Mouse (Mus musculus) kidney, postnatal 10 days (tissue): ENCODE measurements around the gene Sele.
"Not testable (repeated sequence)": the region's sequence is repeated elsewhere in the genome, so short reads cannot be mapped to it uniquely, and the experiment has no call there.

ENCODE experiments used
- DNase-seq: peaks from one replicate; pipeline ENCODE4 v3.0.0; 2021; ENCODE audit warnings: mixed read lengths

Gene Sele

DNA sequence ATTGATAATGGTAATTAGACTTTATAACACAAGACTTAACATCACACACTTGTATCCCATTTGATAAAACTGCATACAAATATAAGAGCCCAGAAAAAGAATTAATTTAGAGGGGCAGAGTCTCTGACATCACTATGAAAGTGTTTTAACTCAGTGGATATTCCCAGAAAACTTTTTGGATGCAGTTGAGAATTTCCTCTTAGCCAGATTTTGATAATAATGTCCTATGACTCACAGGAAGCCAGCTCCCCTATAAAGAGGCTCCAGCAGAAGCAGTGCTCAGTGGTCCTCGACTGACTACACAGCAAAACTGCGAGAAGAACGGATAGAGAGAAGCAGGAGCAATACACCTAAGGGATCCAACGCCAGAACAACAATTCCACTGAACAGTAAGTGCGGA, at the start of gene Sele:
Gene Sele, plus strand, starts transcription at position 301 of the 400 bp plus-strand sequence.
- no peak for DNase-seq

DNA sequence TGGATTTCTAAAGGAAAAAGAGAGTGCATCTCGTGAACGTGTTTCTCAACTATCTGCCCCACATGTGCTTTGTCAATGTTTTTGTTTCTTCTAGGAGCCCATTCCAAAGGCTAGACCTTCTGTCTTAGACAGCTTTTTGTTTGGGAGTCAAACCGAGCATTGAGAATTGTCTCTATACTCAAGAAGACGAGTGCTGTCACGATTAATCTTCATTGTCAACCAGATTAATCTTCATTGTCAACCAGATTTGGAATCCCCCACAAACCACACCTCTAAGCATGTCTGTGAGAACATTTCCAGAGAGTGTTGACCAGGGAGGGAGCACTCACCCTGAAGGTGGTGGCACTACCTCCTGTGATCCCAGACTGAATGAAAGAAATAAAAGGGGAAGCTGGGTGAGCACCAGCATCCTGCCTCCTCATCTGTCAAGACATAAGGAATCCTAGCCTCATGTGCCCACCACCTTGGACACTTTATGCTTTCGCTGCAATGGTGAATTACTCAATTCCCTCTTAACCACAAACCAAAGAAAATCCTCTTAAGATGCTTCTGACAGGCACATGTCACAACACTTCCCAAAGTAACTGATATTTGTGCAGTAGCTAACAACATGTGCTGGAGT, 46.1 kb upstream of the Sele start:
- DNase-seq, result no peak

DNA sequence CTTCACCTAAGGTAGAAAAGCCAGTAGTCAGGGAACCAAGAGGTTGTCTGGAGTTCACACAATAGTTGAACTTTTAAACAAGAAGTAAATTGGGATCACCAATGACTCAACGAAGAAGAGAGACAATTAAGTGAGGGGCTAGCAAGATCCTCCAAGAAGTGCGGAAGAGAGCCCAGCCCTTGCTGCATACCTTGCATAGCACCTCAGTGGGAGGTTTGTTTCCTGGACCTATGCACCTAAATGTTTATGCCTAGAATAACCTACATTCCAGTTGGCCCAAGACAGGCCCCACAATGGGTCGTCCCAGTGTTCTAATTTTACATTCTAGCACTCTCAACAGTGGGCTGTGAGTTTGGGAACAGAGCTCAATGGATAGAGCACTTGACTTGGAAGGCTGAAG, 43.7 kb upstream of the Sele start:
- DNase-seq, result no peak

DNA sequence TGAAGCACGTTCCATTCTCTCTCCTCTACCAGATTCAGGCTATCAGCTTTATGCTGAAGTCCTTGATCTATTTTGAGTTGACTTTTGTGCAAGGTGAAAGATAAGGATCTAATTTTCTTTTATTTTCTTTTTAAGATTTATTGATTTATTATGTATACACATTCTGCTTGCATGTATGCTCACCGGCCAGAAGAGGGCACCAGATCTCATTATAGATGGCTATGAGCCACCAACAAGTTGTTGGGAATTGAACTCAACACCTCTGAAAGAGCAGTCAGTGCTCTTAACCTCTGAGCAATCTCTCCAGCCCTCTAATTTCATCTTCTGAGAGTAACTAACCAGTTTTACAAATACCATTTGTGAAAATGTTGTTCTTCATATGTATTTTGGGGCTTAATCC, 38.8 kb upstream of the Sele start:
- DNase-seq, result peak; percentile 51

DNA sequence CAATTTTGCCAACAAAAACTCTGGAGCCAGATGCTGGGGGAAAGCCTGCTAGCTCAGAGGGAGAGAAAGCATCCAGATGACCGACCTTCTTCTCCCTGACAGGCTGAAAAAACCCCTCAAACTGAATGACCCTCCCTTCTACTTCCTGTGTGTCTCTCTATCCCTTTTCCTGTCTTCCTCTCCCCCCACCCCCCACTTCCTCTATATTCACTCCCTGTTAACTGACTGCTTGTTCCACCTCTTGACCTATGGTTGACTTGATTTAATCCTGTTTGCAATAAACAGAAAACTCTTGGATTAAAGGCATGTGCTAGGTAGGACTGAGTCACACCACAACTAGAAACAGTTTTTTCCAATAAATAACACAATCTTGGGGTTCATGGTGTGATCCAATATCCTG, 33.4 kb upstream of the Sele start:
- DNase-seq, result no peak

DNA sequence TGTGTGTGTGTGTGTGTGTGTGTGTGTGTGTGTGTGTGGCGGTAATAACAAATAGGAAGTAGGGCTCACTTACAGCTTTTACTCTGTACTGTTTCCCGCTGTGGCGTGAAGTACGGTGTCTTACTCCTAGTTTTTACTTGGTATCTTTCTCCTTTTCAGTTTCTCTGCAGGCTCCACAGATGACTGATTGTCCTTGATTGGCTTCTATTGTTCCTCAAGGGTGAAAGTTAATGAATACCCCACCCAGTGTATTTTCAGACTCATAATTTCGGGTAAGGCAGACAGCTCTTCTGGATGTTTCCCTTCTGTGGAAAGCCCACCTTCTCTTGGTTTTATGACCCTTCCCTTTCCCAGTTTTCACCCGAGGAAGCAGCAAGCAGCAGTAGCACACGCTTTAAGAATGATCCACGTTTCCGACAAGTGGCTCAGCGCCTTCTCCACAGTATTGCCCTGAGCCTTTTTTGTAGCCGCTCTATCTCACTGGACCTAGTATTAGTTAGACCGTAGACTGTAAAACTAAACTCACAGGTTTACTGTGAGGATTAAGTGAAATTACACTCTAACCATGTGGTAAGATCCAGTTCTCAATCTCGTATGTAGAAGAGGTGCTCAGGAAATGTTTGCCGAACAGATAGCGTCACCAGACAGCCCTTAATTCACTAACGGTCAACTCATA, 29.7 kb upstream of the Sele start:
- DNase-seq, result no peak

DNA sequence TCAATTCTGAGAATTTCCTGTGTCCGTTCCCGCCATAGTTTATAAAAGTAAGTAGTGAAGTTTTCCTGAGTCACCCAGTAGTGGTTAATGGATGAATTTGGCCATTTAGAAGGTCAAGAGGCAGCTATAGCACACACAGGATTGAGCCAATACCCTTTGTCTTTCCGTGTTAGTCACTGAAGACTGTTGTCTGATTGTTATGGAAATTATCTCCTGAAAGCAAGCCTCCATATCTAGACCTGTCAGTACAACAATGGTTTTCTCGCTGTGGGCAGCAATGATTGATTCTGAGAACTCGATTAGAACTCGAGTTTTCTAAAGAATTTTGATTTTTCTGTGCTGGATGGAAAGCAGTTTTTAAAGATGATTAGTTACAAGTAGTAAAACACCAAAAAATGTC, 28.2 kb upstream of the Sele start:
- no peak for DNase-seq

DNA sequence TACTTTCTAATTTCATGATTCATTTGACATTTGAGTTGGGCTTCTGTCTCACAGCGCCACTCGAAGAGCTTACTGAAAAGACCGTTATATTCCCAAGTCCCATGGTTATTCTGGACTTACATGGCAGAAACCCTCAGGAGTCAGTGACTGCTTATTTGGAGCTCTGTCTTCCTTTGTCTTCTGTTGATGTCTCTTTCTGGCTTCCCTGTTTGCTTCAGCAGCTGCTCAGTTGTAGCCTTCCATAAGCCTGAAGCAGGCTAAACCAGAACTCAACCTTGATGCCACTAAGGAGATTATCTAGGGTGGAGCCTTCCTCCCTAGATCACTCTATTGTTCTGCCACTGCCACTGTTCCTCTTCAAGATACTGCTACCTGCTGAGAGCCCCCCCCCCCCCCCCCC, 27.3 kb upstream of the Sele start:
- not testable (repeated sequence) for DNase-seq

DNA sequence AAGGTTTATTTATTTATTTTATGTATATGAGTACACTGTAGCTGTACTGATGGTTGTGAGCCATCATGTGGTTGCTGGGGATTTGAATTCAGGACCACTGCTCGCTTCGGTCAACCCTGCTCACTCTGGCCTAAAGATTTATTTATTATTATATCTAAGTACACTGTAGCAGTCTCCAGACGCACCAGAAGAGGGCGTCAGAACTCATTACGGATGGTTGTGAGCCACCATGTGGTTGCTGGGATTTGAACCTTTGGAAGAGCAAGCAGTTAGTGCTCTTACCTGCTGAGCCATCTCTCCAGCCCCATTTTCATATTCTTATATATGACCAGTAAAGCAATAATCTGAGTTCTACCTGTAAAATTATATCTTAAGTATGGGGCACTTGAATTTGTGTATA, 25.9 kb upstream of the Sele start:
- DNase-seq, result not testable (repeated sequence)

DNA sequence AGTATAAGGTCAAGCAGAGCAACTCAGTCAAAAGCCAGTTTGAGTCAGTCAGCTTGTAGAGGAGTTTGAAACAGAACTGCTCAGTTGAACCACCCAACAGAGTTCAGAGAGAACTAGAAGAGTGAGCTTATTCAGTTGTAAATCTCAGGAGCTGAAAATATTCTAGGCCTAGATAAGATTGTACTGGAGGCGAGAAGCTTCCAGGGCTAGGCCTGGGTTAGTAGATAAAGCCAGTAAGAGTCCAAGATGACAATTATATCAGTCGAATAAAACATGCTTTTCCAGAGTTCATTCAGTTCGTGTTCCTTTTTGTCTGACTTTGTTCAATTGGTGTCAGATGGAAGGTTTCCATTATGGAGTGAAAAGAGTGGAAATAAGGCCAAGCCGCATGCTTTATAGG, 22.3 kb upstream of the Sele start:
- DNase-seq, result no peak

DNA sequence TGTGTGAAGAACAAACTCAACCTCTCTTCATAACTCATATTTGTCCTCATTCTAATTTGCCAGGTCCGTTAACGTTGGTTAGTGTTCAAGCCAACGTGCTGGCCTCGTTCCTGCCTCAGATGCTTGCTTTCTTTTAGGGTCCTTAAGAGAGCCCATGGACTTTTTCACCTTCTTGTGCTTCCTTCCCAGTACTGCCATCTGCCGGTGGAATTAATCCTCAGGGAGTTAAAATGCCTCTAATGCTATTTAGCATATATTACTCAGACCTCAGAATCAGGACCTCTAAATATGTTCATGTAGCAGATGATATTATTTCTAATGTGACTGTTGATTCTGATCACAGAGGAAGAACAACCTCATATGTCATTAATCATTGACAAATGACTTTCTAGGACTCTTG, 20.6 kb upstream of the Sele start:
- peak; percentile 50 for DNase-seq

DNA sequence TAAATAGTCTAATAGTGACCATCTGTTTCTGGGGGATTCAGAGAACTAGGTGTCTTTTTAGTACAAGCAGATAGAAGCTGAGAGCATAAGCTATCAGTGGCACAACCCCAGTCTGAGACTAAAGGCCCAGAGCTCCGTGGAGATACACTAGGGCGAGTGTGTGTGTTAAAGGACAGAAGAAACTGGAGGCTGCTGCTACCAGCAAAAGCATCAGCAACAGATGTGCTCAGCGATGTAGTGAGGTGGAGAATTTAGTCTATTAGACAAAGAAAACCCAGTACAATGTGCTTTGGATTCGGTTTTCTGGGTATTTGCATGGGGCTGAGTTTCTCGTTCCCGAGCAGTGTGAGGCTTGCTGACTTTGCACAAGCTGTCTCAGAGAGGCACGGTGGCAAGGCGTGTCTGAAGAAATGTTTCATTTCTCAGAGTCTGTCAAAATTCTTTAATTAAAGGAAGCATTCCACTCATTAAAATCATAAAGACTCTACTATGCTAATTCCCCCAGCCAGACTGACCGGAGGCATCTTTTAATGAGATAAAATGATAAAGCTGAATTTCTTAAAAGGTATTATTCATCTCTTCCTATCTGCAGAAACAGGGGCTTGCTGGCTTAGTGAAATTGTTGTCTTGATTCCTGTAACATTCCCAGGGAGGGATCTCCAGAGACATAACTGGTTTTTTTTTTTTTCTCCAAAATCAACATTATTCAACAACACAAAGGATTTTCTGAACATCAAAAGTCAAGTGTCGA, 7.5 kb upstream of the Sele start:
- DNase-seq, result no peak

DNA sequence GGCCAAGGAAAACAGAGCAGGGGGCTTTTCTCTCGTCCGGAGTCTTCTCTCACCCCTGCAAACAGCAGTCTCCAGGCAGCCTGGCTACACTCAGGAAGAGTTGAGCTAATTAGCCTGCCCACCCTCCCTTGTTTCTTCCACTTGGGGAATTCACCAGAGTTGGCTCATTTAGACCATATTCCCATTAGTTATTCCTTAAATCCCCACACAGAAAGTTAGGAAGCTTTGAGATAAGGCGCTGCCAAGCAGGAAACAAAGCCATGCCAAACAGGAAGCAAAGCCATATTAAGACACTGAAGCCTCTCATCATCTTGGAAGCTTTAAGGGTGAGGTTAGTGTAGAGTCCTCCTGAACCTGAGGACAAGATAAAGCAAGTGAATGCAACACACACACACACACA, 4.5 kb upstream of the Sele start:
- peak; percentile 65 for DNase-seq

DNA sequence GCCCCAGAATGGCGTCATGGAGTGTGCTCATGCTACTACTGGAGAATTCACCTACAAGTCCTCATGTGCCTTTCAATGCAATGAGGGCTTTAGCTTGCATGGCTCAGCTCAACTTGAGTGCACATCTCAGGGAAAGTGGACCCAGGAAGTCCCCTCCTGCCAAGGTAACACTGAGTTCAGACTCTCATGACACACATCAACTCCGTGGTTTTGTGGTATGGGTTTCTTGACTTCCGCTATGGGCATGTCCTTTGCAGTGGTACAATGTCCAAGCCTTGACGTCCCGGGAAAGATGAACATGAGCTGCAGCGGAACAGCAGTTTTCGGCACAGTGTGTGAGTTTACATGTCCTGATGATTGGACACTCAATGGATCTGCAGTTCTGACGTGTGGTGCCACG, 5.5 kb downstream of the Sele start:
- DNase-seq, result no peak

DNA sequence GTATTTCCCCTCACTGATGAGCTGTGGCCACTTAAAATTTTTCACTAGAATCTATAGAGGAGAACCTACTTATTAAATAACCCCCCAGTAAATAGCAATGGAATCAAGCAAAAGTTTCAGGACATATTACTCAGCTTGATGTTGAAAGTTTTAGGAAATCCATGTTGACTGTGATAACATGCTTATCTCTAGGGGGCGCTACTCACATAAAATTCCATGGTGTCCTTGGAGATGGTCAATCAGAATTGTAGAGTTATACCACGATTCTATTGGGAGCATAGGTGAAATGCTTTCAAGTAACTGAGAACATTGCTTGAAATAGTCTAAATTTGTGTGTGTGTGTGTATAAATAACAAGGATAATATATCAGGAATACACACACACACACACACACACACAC, 6.8 kb downstream of the Sele start:
- DNase-seq, result no peak

DNA sequence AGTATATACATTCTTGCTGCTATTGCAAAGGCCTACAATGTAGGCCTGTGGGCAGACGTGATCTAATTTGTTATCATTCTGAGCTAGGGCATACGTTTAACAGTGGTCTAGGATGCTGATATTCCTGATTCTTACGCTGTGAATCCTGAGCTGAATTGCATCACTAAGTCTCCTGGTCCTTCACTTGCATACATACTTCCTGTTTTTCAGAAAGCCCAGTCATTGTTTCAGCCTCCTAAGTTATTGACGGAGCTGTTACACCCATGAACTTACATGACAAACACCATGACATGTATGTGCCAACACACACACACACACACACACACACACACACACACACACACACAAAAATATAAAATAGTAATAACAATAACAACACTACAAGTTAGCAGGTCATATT, 12.0 kb downstream of the Sele start:
- no peak for DNase-seq

DNA sequence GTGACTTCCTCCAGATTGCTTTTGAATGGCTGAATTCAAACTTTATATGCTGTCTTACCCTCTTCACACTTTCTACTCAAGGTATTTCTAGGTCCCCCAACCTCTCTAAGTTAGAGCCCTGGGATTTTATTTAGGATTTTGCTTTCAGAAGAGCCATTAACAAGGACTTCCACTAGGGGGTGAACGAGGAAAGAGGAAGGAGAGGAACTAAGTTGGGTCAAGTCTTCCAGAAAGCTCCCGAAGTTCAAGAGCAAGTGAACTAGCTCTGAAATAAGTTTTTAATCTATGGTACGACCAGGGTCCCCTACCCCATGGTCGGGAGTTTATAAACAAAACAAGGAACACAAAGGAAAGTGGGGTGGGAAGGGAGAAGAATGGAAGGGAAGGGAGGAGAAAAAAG, 13.2 kb downstream of the Sele start:
- no peak for DNase-seq

DNA sequence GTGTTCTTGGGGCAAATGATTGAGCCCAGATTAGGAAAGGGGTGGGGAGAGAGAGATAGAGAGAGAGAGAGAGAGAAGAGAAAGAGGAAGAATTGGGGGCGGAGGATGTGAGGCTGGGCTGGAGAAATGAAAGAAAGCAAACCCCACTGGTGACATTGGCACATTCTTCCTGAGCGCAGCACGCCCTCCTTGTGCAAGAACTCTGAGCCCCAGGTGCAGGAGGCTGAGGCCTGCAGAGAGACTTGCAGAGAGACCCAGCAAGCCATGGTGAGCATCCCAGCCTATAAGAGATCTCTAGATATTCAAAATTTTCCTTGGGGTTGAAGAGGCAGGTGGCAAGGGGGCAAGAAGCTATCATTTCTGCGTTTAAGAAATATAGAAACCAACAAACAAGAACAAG, 13.9 kb downstream of the Sele start, which contains the start of gene Sell:
Gene Sell, plus strand, starts transcription at position 58 of the 400 bp plus-strand sequence.
- no peak for DNase-seq

DNA sequence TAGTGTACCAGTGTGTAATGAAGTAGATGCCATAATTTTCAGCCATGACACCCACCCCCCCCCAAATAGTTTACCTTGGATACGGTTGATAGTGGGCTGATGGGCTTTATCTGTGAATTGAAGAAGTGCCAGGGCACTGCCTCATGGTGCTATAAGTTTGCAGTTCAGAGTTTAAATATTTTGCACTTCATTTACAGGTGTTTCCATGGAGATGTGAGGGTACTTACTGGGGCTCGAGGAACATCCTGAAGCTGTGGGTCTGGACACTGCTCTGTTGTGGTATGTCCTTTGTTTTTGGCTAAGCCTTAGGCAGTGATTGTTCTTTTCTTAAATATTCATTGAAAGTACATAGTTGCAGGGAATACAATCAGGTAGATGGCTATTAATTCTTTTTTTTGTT, 14.8 kb downstream of the Sele start:
- no peak for DNase-seq

DNA sequence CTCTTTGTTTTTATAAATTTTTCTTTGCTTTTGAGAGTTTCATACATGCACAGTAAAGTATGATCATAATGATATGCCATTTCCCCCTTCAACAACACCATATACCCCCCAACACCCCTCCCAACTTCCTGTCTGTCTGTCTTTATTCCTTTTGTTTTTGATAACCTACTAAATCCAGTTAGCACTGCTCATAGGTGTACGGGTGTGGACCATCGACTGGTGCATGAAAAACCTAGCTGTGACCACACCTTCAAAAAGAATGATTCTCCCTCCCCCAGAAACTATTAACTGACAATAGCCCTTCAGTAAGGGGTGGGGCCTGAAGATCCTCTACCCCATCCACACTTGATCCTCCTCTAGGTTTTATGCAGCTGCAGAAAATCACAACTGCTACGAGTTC, 15.7 kb downstream of the Sele start:
- DNase-seq, result no peak

DNA sequence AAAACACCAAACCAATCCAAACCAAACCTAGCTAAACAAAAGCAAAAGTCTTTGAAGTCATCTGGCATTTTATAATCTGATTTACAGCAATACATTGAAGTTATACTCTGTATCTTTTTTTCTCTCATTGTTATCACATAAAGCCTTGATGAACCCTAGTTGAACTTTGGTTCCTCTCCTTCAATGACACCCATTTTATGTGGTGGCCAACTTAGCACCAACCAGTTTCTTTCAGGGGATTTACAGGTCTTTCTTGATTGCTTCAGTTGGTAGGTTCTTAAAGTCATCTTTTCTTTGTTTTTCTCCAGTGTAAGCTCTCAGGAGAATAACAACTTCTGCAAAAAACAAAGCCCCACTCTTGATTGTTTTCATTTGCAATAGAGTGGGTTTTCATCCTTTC, 21.2 kb downstream of the Sele start:
- DNase-seq, result no peak

DNA sequence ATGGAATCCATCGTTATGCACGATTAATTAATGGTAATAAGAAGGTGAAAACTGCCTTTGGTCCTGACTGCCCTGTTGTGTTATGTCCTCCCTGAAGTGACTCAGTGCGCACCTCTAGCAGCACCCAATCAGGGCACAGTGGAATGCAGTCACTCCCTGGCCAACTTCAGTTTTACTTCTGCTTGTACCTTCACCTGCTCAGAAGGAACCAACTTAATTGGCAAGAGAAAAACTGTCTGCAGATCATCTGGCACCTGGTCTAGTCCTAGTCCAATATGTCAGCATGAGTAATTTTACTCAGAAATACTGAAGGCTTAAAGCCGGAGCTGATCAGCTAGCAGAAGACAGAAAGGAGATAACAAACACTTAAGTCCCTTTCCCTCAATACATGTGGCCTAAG, 22.4 kb downstream of the Sele start:
- DNase-seq, result no peak

DNA sequence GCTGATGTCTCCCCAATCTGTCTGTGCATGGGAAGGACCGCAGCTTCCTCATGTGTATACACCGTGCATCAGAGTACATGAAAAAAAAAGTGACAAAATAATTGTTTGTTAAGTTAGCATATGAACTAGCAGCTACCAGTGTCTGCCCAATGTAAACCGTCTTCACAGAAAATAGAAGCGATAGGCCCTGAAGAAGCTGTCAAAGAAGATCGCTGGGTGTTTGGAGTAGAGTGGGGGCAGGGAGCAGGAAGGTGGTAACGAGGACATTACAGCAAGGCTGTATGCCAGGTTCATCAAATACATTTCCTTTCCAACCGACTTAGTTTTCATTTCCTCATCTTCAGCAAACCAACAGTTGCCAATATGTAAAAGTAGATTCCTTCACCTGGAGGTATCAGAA, 23.1 kb downstream of the Sele start:
- DNase-seq, result no peak

DNA sequence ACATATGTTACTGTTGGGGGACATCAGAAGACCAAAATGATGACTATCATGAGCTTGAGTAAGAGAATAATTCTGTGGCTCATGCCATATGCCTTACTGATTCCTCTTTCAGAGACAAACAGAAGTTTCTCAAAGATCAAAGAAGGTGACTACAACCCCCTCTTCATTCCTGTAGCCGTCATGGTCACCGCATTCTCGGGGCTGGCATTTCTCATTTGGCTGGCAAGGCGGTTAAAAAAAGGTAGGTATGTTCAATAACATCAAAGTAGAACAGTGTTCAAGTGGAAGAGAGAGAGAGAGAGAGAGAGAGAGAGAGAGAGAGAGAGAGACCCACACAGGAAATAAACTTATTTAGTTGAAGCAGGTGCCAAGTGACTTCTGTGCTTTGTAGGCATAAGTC, 24.0 kb downstream of the Sele start:
- DNase-seq, result no peak
